Mouse (Mus musculus) midbrain, embryonic 15.5 days (tissue): Measurements from ENCODE around the gene Faim2. TPM values are rescaled to one million over a fixed set of nuclear protein-coding genes. Genes with fewer than 3 reads are reported as not detected.

Experiments
- ATAC-seq: fragments of 200-750 bp; cut with Nextera tagmentation; replicated peaks from 2 replicates; pipeline ENCODE4 v1.8.0; 2017; ENCODE audit warnings: moderate TSS enrichment
- H3K27ac ChIP-seq: fragments of 300-500 bp; sonication (generic); 2 replicates; pipeline ENCODE4 v1.5.1; 2015; ENCODE audit warnings: mild to moderate bottlenecking, inconsistent platforms
- H3K27me3 ChIP-seq: fragments of 300-500 bp; sonication (generic); replicated peaks from 2 replicates; pipeline ENCODE4 v1.6.1; 2015; ENCODE audit warnings: inconsistent platforms
- H3K36me3 ChIP-seq: fragments of 300-500 bp; sonication (generic); replicated peaks from 2 replicates; pipeline ENCODE4 v1.6.1; 2015; ENCODE audit warnings: inconsistent platforms
- H3K4me1 ChIP-seq: fragments of 300-500 bp; sonication (generic); 2 replicates; pipeline ENCODE4 v1.6.1; 2015; ENCODE audit warnings: inconsistent platforms
- H3K4me2 ChIP-seq: fragments of 300-500 bp; sonication (generic); 2 replicates; pipeline ENCODE4 v1.6.1; 2015; ENCODE audit warnings: inconsistent platforms, mild to moderate bottlenecking, moderate library complexity
- H3K4me3 ChIP-seq: fragments of 300-500 bp; sonication (generic); 2 replicates; pipeline ENCODE4 v1.5.1; 2015; ENCODE audit warnings: mild to moderate bottlenecking, inconsistent platforms
- H3K9ac ChIP-seq: fragments of 300-500 bp; sonication (generic); 2 replicates; pipeline ENCODE4 v1.6.1; 2015; ENCODE audit warnings: mild to moderate bottlenecking, inconsistent platforms
- H3K9me3 ChIP-seq: fragments of 300-500 bp; sonication (generic); 2 replicates; pipeline ENCODE4 v1.6.1; 2016; ENCODE audit warnings: inconsistent platforms
- WGBS: fragments of 180-500 bp; shearing (Covaris S2); methylation state at CpG from one replicate; pipeline ENCODE4 v1.1.7; 2015; ENCODE audit warnings: mixed read lengths; 5-methylcytosine and 5-hydroxymethylcytosine counted together
- polyA plus RNA-seq: library from polyadenylated mRNA; unstranded; fragments of >200 nt; fragmentation: Nextera tagmentation; extraction: Ambion mirVana; gene quantifications from 2 replicates; pipeline ENCODE4 v1.2.1, GENCODE M21; 2015

The Faim2 gene
- polyA plus RNA-seq, result 41.0 and 45.9 TPM in 2 replicates

DNA sequence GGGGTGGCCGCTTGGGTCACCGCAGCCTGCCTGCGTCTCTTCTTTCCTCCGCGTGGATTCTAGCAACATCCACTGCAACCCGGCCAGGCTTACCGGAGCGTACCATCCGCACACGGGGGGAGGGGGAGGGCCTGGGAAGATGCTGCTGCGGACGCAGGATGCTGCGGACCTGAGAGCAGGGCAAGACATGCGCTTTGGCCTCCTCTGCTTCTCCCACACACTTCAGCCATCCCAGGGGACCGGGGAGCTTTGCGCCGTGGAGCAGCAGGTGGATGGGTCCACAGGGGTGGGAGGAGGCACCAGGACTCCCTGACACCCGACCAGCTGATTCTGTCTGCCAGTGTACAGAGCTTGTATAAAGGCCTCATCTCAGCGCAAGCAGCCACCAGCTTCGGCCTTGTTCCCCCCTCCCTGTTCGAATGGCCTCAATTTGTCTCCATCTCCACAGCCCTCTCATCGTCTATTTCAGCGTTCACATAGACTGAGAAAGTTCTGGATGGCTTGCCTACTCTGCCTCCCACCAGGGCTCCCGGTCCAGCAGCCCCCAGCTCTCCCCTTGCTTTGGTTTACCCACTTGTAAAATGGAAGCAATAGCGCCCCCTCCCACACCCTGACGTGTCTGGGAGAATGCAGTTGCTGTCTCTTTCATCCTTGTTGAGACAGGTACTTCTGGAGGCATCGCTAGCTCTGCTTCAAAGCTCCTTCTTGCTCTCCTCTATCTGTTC, at the start of gene Faim2:
Gene Faim2, minus strand, starts transcription at position 537 of the 725 bp plus-strand sequence.
- WGBS, result 7% methylated on average over 27 of the region's 27 CpGs

DNA sequence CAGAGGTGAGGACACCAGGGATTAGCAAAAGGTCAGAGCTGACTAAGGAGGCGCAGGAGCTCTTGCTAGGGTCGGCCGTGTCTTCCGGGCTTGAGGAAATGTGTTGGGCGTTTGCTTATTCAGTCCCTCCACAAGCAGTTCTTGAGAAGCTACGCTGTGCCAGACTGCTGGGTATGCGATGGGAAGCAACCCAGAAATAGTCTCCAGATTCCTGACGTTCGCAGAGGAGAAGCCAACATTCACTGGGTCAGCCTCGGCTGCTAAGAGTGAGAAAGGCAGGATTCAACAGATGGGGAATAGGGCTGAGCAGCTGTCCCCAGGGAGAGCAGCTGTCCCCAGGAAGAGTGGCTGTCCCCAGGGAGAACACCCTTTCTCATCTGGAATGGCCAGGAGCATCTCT, 41.2 kb upstream of the Faim2 start:
- no peaks in the 10 kb centered on the region for H3K36me3 ChIP-seq
- no peaks in the 10 kb centered on the region for H3K9me3 ChIP-seq
- ATAC-seq, result no peak
- no peak overlapping the region for H3K4me3 ChIP-seq
- no peak overlapping the region for H3K27ac ChIP-seq
- H3K27me3 ChIP-seq, result 0 out of 2 replicates have a peak, but pooled peaks cover 2% of the 10 kb centered on the region
- H3K4me1 ChIP-seq, result no peaks in the 10 kb centered on the region
- H3K4me2 ChIP-seq, result no peak overlapping the region
- WGBS, result 88% methylated on average over 10 of the region's 10 CpGs
- no peak overlapping the region for H3K9ac ChIP-seq

More for the DNA sequence above, at the start of gene Faim2:
- peak; percentile 80 for ATAC-seq
- Histone ChIP-seq H3K4me2 (peak within 1 kb of the TSS; percentile 77), H3K4me1 (peaks cover 29% of the 10 kb centered on the region), H3K9ac (peak within 1 kb of the TSS; percentile 50), H3K27me3 (no peaks in the 10 kb centered on the region; the same call in 1 of the 2 replicates), H3K36me3 (no peaks in the 10 kb centered on the region), H3K4me3 (peak within 1 kb of the TSS; percentile 40), H3K9me3 (no peaks in the 10 kb centered on the region), H3K27ac (peak within 1 kb of the TSS; percentile 87)

DNA sequence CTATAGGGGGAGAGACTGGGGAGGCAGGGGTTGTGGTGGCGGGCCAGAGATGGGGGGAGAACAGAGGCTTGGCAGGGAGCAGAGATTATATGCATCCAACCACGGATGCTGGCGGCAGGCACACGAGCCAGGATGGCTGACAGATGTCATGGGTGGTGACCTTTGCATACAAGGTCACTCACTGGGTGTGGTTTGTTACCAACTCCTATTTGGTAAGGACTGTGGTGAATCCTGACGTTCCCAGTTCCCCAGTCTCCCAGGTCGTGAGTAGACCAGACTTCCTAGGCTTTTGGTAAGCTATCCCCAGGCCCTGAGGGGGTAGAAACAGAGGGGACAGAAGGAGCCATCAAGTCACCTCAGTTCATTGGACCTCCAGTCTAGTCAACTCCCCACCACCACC, 40.7 kb upstream of the Faim2 start:
- H3K9me3 ChIP-seq, result no peaks in the 10 kb centered on the region
- H3K4me2 ChIP-seq, result no peak overlapping the region
- no peaks in the 10 kb centered on the region for H3K36me3 ChIP-seq
- H3K4me3 ChIP-seq, result no peak overlapping the region
- no peak overlapping the region for H3K9ac ChIP-seq
- H3K27ac ChIP-seq, result no peak overlapping the region
- 46% methylated on average over 6 of the region's 6 CpGs for WGBS
- no peak for ATAC-seq
- 0 out of 2 replicates have a peak, but pooled peaks cover 2% of the 10 kb centered on the region for H3K27me3 ChIP-seq
- no peaks in the 10 kb centered on the region for H3K4me1 ChIP-seq

DNA sequence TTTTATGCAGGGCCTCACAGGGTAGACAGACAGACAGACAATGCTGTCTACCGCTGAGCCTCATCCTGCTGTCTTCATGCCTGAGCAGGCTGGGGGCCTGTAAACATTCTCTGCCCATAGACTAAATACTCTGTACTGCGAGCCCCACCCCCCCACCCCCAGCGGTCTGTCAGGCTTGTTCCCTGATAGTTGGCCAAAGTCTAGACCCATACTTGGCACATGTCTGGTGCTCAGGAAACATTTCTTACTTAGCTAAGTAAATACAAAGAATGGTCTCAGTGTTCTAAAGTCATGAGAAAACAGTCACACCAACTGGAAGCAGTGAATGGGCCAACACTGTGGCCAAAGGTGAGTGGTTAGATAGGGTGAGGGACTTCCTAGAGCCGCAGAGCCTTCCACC, 39.4 kb upstream of the Faim2 start:
- H3K9me3 ChIP-seq, result no peaks in the 10 kb centered on the region
- 70% methylated on average over 4 of the region's 4 CpGs for WGBS
- 0 out of 2 replicates have a peak, but pooled peaks cover 2% of the 10 kb centered on the region for H3K27me3 ChIP-seq
- no peak overlapping the region for H3K9ac ChIP-seq
- H3K27ac ChIP-seq, result no peak overlapping the region
- no peak overlapping the region for H3K4me3 ChIP-seq
- H3K4me2 ChIP-seq, result no peak overlapping the region
- H3K4me1 ChIP-seq, result no peaks in the 10 kb centered on the region
- no peaks in the 10 kb centered on the region for H3K36me3 ChIP-seq
- ATAC-seq, result no peak

DNA sequence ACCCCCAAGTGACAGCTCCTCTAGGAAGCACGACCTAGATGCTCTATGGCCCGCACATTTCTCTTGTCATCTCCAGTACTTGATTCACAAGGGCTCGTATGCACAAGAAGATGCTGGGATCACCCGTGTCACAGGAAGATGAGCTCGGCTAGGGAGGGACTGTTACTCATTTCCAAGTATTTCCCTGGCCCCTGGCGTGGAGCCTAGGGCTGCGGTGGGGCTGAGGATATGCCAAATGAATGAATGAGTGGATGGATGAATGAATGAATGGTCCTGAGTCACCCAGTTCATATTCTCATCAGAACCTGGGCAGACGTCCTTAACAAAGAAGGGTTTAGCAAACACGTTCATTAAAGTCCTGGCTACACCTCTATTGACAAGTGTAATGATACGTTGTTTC, 32.3 kb upstream of the Faim2 start:
- 71% methylated on average over 10 of the region's 10 CpGs for WGBS
- Histone ChIP-seq H3K9me3 (no peaks in the 10 kb centered on the region), H3K36me3 (no peaks in the 10 kb centered on the region), H3K9ac (no peak overlapping the region), H3K4me2 (no peak overlapping the region), H3K27ac (no peak overlapping the region), H3K27me3 (no peaks in the 10 kb centered on the region), H3K4me3 (no peak overlapping the region), H3K4me1 (no peaks in the 10 kb centered on the region)
- no peak for ATAC-seq

DNA sequence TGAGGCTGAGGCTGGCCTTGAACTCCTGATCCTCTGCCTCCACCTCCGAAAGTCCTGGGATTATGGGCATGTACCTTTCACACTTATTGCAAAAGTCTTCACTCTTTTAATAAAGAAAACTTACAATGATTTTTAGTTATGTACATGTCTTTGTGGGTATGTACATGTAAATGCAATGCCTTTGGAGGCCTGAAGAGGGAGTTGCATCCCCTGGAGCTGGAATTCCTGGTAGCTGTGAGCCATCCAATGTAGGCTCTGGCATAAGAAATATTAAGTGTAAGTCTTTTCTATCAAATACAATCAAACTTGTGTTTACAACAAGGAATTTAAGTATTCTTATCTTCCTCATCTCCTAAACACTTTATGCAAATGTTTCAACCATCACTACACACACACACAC, 31.0 kb upstream of the Faim2 start:
- Histone ChIP-seq H3K9ac (no peak overlapping the region), H3K27me3 (no peaks in the 10 kb centered on the region), H3K4me1 (no peaks in the 10 kb centered on the region), H3K4me3 (no peak overlapping the region), H3K27ac (no peak overlapping the region), H3K36me3 (no peaks in the 10 kb centered on the region), H3K9me3 (no peaks in the 10 kb centered on the region), H3K4me2 (no peak overlapping the region)
- WGBS, result 85% methylated on average over 1 of the region's 1 CpGs
- no peak for ATAC-seq

DNA sequence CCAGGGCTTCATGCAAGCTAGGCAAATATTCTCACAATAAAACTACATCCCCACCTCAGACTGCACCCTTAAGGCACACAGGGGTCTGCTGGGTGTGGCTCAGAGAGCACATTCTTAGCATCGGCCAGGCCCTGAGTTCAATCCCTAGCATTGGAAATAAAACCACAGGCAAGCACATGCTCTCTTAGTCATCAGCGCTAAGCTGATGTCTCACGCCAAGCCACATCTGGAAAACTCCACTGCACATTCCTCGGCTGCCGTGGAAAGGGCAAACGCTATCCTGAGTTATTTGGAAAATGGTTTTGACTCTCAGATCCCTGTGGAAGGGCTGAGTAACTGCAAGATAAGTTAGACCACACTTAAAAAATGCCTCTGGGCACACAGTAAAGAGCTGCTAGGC, 25.8 kb upstream of the Faim2 start:
- 82% methylated on average over 6 of the region's 6 CpGs for WGBS

DNA sequence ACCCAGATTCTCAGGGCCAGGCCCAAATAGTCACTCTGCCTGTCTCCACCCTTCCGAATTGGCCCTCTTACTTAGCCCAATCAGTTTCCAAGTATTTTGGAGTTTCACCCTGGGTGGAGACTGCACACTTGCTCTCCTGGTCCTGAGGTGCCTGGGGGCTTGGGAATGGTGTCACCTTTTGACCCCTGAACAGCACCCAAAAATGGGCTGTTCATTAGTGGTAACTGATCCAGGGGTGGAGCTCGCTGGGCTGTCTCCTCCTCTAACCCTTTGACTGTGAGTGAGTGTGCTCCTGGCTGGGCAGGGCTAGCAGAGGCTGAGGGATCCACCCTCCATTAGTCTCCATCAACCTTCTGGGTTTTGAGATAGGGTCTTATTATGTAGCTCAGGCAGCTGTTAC, 21.9 kb upstream of the Faim2 start:
- Histone ChIP-seq H3K9ac (no peak overlapping the region), H3K4me3 (no peak overlapping the region), H3K4me2 (no peak overlapping the region), H3K27ac (no peak overlapping the region), H3K27me3 (no peaks in the 10 kb centered on the region), H3K36me3 (no peaks in the 10 kb centered on the region), H3K9me3 (no peaks in the 10 kb centered on the region), H3K4me1 (no peaks in the 10 kb centered on the region)
- no peak for ATAC-seq
- 62% methylated on average over 2 of the region's 2 CpGs for WGBS

More for the DNA sequence above, 25.8 kb upstream of the Faim2 start:
- Histone ChIP-seq H3K9me3 (no peaks in the 10 kb centered on the region), H3K9ac (no peak overlapping the region), H3K27me3 (no peaks in the 10 kb centered on the region), H3K4me3 (no peak overlapping the region), H3K36me3 (no peaks in the 10 kb centered on the region), H3K4me2 (no peak overlapping the region), H3K27ac (no peak overlapping the region), H3K4me1 (no peaks in the 10 kb centered on the region)
- ATAC-seq, result no peak

DNA sequence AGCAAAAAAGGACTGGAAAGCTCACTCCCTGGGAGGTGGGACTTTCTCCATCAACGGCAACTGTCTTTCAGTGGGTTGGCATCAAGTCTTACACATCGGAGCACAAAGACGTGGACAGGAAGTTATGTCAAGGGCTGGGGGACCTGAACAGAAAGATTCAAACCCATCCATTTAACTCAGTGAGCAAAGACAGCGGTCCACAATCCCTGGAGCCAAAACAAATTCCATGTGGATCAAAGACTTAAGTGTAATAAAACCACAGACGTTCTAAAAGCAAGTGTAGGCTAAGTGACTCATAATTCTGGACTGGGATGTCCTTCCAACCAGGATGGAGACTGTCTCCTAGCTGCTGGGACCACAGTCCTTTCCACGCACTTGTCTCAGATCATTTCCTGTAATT, 19.8 kb upstream of the Faim2 start:
- ATAC-seq, result no peak
- Histone ChIP-seq H3K4me1 (no peaks in the 10 kb centered on the region), H3K9ac (no peak overlapping the region), H3K27me3 (no peaks in the 10 kb centered on the region), H3K4me2 (no peak overlapping the region), H3K27ac (no peak overlapping the region), H3K4me3 (no peak overlapping the region), H3K9me3 (no peaks in the 10 kb centered on the region), H3K36me3 (no peaks in the 10 kb centered on the region)
- WGBS, result 88% methylated on average over 6 of the region's 6 CpGs

DNA sequence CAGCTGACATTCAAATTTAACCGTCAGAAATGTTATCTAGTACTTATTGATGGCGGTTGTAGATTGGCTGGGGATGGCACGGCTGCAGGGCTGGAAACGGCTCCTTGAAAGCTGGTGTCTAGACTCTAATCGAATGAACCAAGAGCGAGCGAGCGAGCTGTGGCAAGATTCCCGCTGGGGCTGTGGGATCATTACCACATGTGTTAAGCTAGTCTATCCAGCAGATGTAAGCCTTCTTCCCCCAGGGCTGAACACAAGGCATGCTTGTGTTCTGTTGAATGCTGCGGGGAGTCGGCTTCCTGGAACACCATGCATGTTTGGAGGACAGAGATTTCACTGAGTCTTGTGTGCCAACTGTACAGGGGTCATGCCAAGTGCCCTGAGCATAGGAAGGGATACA, 18.6 kb upstream of the Faim2 start:
- Histone ChIP-seq H3K4me1 (no peaks in the 10 kb centered on the region), H3K9me3 (no peaks in the 10 kb centered on the region), H3K9ac (no peak overlapping the region), H3K27ac (no peak overlapping the region), H3K27me3 (no peaks in the 10 kb centered on the region), H3K4me2 (no peak overlapping the region), H3K4me3 (no peak overlapping the region), H3K36me3 (no peaks in the 10 kb centered on the region)
- no peak for ATAC-seq
- WGBS, result 57% methylated on average over 11 of the region's 11 CpGs

DNA sequence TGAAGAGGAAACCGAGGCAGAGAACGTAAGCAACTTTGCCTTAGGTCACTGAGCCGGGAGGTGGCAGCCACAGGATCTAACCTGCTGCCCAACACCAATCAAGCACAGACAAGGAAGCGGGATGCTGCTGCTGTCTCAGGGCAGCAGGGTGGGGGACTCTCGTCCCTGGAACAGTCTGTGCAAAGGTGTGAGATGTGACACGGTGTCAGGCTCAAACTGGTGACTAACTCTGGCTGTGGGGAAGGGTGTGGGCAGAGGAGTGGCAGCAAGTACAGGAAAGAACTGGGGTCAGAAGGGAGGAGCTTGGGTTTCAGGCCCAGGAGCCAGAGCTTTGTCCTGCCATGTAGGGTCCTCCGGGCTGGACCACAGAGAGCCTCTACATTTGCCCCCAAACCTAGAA, 16.1 kb upstream of the Faim2 start:
- Histone ChIP-seq H3K4me3 (no peak overlapping the region), H3K27ac (no peak overlapping the region), H3K4me1 (no peaks in the 10 kb centered on the region), H3K9me3 (no peaks in the 10 kb centered on the region), H3K4me2 (no peak overlapping the region), H3K9ac (no peak overlapping the region), H3K27me3 (no peaks in the 10 kb centered on the region), H3K36me3 (no peaks in the 10 kb centered on the region)
- ATAC-seq, result no peak
- 81% methylated on average over 7 of the region's 7 CpGs for WGBS

DNA sequence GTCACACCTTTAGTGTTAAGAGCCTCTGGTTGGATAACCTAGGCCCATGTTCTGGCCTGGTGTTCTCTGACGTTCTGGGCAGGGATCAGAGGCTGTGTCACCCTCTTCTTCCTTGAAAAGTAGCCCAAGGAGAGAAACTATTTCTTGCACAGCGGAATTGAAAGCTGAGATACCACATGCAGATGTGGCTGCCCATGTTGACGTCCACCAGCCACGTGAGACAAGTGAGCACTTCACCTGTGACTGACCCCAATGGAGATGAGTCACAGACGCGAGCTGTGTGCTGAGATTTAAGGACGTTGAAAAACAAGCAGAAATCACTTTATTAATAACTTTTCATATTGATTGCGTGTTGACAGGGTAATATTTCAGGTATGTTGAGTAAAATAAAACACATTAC, 11.9 kb upstream of the Faim2 start:
- no peak for ATAC-seq
- 80% methylated on average over 8 of the region's 8 CpGs for WGBS
- H3K4me3 ChIP-seq, result no peak overlapping the region
- no peaks in the 10 kb centered on the region for H3K36me3 ChIP-seq
- H3K27me3 ChIP-seq, result no peaks in the 10 kb centered on the region
- H3K4me1 ChIP-seq, result peaks cover 13% of the 10 kb centered on the region
- H3K27ac ChIP-seq, result no peak overlapping the region
- H3K4me2 ChIP-seq, result no peak overlapping the region
- H3K9ac ChIP-seq, result no peak overlapping the region
- H3K9me3 ChIP-seq, result no peaks in the 10 kb centered on the region
